Mouse (Mus musculus) lung, postnatal 14 days (tissue): ENCODE data around the gene Kat8.
"Not testable (repeated sequence)": the region's sequence is repeated elsewhere in the genome, so short reads cannot be mapped to it uniquely, and the experiment has no call there.

Source experiments
- DNase-seq: peaks from one replicate; pipeline ENCODE4 v3.0.0; 2021

The Kat8 gene

DNA sequence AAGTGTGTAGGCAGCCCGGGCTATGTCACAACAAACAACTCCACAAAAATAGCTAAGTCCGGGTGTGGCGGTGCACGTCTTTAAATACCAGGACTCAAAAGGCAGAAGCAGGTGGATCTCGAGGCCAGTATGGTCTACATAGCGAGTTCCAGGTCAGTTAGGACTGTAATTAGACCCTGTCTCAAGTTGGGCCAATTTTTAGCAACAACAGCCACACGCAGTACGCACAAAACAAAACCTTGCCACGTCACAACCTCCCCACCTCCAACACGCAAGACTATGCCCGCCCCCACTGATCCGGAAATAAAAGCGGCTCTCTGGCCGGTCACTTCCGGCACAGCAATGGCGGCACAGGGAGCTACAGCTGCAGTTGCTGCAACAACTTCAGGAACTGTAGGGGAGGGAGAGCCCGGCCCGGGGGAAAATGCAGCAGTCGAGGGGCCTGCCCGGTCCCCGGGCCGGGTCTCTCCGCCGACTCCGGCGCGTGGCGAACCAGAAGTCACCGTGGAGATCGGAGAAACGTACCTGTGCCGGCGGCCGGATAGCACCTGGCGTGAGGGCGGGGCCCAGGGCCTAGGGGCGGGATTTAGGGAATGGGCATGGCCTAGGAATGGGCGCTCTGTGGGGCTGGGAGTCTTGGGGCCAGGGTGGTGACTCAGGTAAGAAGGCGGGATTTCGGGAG lies at the start of gene Kat8:
Gene Kat8 (plus strand): TSS at position 327 of the 682 bp plus-strand sequence.
- DNase-seq = peak; percentile 89

DNA sequence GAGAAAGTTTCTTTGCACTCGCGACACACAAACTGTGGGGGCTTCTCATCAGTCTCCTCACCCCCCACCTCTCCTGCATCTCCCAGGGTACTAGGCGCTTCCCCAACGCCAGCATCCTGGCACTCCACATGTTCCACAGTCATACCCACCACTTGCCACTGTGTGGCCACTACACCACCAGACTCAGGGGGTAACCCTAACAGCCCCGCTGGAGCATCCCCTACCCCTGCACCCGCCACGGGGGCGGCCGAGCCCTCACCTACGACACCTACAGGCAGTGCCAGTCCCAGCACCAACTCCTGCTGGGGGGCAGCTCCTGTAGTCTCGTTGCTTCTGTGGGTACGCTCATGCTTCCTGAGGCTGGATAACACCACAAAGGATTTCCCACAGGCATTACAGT lies 45.9 kb upstream of the Kat8 start:
- no peak for DNase-seq

DNA sequence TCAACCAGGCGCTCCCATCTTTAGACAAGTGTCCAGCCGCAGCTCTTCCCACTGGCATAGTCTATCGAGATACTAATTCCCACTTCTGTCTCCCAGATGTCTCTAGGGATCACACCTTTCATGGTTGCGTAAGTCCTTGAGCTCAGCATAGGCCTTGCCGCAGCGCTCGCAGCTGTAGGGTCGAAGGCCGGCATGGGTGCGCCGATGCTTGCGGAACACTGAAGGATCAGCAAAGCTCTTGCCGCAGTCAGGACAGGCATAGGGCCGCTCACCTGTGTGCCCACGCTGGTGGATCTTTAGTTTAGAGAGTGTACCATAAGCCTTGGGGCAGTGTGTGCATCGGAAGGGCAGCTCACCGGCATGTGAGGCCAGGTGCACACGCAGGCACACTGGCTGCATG lies 44.7 kb upstream of the Kat8 start:
- no peak for DNase-seq

DNA sequence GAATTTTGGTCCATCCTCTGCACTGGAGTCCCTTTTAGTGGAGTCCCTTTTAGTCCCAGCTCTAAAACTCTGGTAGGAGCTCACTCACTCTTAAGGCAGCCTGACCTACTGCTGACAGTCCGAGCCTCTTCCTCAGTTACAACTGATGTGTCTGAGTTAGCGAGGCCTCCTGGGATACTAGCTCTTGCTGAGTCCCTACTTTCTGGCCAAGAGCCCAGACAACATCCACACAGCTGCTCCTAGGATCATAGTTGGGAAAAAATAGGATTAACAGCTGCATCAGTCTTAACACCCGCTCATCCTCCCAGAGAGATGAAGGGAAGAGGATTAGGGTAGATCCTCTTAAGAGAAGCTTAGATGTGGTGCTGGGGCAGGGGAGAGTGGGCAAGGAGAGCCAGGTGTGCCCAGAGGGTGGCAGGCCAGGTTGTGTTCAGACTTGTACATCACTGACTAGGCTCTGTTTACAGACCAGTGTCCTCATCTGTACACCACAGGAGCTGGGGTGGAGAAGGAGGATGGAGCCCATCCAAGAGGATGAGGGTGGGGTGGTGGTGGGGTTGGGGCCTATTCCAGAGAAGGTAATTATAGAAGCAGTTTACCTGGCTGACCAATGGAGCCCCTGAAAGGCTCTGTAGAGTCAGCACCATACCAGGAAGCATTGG lies 43.0 kb upstream of the Kat8 start:
- DNase-seq = no peak

DNA sequence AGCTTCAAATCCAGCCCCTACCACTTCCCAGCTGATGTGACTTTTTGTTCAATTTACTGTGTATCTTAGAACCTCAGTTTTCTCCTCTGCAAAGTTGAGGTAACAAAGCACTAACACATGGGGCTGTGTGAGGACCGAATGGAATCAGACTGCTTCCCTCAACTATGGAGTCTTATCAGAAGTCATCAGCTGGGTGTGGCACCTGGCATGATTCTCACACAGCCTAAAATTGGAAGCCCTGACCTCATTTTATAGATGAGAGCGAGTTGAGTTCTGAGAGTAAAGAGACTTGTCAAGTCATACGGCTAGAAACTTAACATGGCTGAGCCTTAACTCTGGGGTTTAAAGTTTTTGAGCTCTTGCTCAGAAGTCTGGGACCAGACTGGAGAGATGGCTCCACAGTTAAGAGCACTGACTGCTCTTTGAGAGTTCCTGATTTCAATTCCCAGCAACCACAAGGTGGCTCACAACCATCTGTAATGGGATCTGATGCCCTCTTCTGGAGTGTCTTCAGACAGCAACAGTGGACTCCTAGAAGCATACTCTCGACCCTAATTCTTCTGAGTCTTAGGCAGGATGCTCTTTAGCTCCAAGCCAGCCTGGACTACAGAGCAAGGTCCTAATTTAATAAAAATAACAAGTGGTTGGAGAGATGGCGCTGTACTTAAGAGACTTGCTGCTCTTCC lies 42.0 kb upstream of the Kat8 start:
- DNase-seq = no peak

DNA sequence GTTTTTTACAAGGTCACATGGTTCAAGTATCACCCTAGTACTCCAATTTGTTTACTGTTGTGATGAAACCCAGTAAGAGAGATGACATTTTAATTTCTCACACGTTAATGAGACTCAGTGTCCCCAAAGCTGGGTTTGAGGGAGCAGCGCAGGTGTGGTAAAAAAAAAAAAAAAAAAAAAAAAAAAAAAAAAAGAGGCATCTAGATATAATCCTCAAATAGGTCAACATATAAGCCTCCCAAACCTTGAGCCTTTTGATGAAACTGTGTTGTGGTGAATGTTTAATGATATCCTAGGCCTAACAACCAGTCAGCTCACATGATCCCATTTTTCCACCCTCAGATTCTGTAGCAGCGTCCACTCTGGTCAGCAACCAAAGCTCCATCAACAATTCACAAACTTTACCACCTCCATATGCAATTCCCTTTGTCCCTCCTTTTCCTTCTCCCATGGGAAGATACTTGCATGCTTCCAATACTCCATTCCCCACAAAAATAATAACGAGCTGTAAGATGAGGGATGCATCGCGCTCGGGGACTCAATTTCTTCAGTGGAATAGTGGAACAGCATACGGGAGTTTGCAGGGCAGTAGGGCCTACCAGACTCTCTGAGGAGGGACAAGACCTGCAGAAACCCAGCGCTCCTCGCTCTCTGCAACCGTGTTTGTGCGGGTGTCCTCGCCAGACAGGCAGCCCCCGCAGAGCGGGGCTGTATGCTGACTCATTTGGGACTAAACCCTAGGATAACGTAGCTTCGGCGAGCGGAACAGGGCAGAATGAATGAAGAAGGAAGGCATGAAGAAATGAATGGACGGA lies 37.3 kb upstream of the Kat8 start:
- no peak for DNase-seq

DNA sequence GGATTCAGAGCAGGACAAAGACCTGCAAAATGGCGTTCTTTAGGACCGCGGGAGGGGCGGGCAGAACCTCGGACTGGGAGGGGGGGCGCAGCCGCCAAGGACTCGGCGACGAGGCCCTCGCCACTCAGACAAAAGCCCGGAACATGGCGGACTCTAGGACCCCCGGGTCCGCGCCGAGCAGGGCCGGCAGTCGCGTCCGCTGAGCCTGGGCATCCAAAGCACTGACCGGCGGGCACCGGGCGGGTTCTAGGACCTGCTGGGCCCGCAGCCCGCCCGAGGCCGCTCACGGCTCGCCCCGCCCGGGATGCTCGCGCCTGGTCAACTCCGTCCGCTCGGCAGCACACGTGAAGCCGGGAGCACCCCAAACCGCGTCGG lies 36.7 kb upstream of the Kat8 start:
- DNase-seq = peak; percentile 90

DNA sequence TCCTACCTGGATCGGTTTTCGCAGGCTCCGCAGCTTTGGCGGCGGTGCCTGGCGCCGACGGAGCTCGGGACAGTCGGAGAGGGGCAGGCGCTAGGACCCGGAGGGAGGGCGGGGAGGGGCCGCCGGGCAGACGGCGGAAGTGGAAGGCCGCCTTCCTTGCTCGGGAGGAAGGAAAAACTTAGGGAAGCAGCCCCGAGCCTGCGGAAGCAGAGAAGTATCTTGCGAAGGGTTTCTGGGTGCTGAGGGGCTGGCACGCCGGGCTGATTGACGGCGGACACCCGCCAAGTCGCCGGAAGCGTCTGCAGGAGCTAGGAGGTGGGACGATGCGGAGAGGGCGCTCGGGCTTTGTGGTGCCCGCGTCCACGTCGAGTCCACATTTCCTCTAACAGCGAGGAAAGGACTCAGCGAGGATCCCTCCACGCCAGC lies 36.3 kb upstream of the Kat8 start, which contains the start of gene Zfp646:
Gene Zfp646 (plus strand): TSS at position 181 of the 426 bp plus-strand sequence.
- DNase-seq = peak; percentile 75

DNA sequence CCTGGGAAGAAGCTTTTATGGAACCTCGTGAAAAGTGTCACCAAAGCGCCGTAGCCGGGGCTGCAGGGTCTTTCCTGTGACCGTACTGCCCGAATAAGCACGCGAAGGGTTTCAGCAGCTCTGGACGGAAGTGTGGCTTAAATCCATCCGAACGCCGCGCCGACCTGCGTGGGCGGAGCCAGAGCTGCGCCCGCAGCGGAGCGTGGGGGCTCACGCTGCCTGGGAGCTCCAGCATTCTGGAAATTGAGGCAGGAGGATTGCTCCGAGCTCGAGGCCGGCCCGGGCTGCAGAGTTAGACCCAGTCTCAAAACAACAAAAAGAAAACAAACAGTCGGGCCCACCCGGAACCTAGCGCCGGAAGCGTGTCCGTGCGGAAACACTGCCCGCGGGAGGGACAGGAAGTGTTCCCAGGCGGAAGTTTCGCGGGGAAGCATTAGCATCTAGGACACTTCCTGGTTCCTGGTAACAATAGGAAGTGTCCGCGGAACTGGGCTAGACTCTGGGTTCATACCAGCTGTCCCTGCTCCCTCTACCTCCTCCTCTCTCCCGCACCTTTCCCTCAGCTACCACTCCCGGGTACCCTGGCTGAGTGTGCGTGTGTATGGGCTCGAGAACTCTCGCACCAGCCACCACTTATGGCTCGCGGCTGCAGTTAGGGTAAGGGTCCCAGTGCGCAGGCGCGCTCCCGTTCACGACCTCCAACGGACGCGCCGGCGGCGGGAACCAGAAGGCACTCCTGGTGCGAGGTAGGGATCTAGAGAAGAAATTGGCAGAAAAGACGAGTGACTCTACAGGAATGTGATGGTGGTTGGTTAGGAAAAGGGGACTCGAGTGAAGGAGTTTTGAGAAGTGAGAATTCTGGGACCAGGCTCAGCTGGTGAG lies 35.6 kb upstream of the Kat8 start, which contains the start of gene Zfp668:
Gene Zfp668 (minus strand): TSS at position 362 of the 882 bp plus-strand sequence.
- peak; percentile 92 for DNase-seq

DNA sequence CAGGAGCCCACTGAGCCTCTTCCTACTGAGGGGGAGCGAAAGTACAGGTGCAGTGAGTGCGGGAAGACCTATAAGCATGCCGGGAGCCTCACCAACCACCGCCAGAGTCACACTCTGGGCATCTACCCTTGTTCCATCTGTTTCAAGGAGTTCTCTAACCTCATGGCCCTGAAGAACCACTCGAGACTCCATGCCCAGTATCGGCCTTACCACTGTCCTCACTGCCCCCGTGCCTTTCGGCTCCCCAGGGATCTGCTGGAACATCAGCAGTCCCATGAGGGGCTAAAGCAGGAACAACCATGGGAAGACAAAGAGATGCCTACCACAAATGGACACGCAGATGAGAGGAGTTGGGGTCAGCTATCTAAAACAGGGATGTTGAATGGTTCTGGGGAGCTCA lies 33.0 kb upstream of the Kat8 start:
- DNase-seq = no peak

DNA sequence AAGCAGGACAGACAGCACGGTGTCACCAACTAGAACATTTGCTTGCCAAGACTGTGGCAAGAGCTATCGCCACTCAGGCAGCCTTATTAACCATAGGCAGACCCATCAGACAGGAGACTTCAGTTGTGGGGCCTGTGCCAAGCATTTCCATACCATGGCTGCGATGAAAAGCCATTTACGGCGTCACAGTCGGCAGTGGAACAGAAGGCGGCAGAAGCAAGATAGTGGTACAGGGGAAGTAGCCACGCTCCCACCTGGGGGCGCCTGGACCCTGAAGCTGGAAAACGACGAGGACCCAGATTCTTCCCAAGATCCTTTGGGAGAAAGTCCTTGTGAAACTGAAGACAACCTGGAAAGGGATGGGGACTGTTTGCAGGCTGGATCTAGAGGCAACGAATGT lies 31.9 kb upstream of the Kat8 start:
- no peak for DNase-seq

DNA sequence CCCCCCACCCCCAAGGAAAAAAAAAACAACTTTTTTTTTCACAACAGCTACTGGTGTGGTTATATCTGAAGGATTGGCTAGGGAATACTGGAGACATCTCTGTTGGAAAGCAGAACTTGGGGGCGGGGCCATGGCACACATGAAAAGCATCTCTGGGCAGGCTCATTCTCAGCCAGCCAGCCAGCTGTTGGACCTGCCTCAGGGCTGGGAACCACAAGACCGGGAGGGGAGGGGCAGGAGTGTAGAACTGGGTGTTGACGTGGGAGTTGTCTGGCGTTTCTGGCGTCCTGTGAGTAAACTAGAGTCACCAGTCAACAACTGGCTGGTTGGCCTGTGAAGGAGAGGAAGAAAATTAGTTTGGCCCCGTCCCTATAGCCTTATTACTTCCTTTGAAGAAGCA lies 26.4 kb upstream of the Kat8 start:
- DNase-seq = peak; percentile 63

DNA sequence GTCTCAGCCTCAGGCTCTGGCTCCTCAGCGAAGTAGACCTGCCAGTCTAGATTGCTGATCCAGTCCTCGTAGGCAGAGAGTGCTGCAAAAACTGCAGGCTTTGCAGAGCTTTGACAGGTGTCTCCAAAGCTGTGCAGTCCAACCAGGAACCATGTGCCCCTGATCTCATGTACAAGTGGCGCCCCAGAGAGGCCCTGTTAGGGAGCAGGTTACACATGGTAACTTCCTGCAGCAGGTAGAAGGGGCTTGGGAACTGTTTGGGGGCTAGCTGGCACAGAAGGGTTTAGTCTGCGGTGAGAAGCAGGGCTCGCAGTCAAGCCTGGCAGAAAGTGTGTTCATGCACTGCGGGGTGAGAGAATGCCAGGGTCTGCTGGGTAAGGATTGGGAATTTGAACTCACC lies 25.8 kb upstream of the Kat8 start:
- no peak for DNase-seq

DNA sequence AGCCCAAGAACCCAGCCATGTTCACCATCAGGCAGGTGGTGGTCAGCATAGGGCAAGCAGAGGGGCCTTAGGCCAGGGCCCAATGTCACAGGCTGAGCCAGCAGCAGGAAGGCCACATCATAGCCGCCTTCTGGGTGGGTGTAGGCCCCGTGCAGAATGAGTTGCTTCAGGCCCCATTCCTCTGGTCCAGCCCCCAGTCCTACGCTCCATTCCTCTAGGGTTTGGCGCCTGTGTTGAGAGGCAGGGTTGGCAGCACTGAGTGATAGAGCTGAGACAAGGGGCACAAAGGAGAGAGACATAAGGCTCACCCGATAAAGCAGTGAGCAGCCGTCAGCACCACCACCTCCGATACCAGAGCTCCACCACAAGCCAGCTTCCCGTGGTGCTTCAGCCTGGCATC lies 25.1 kb upstream of the Kat8 start:
- DNase-seq = no peak

DNA sequence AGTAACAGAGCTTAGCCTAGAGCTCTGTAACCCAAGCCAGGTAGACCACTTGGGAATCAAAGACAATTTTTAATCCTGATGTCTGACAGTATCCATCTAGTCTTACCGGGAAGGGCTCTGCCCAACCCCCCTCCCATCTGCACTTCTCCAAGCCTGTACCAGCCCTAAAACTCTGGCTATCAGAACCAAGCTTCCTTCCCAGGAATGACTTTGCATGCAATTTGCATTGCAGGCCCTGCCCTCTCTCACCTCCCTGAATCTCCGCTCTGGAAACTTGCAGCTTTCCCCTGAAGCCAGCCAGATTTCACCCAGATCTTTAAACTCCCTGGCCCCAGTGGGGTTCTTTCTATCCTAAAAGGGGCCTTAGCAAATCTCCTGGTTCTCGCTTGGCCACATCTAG lies 24.5 kb upstream of the Kat8 start:
- no peak for DNase-seq

DNA sequence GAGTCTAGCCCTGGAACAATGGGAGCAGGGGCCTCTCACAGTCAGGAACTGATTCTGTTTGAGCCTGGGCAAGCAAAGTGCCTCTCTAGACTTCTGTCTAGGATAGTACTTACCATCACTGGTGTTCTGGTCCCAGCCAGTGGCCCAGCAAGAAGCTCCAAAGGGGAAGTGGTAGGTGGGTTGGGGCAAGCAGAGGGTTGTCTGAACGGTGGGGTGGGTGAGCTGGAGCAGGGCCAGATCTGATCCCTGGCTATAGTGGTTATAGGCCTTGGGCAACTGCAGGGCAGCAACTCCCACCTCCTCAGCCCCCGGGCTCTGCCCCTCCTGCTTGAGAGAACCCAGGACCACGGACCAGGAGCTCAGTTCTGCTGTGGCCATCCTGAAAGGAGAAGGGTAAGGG lies 23.5 kb upstream of the Kat8 start:
- no peak for DNase-seq

DNA sequence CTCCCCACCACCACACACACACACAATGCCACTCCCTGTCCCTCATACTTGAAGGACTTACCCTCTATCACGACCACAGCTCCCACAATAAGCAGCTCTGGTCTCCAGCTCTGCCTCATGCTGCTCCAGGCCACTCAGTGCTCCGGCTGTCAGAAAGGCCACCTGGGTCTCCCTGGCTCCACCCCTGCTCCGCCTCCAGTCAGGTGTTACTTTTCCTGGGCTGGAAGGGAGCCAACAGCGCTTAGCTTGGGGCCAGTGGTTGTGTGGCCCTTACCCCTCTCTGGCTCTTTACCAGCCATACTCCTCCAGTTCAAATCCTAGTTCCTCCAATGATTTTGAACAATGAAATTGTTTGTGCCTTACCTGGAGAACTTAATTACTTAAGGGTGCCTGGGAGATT lies 21.5 kb upstream of the Kat8 start, which contains the start of gene Prss53:
Gene Prss53 (minus strand): TSS at position 173 of the 400 bp plus-strand sequence.
- peak; percentile 37 for DNase-seq

DNA sequence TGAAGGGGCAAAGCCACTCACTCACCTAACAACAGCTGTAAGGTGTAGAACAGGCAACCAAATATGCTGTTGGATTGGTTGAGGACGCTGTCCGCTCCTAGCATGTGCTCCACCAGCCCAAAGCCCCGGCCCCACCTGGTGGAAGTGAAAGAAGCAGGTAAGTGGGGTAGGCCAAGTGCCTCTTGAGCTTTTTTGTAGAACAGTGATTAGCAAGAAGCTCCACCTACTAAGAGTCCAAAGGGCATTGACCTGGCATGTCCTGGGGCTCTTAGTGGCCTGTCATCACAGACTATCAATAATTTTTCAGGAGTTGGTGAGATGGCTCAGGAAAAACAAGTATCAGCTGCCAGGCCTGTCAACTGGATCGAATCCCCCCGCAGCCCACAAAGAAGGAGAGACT lies 17.8 kb upstream of the Kat8 start:
- no peak for DNase-seq

DNA sequence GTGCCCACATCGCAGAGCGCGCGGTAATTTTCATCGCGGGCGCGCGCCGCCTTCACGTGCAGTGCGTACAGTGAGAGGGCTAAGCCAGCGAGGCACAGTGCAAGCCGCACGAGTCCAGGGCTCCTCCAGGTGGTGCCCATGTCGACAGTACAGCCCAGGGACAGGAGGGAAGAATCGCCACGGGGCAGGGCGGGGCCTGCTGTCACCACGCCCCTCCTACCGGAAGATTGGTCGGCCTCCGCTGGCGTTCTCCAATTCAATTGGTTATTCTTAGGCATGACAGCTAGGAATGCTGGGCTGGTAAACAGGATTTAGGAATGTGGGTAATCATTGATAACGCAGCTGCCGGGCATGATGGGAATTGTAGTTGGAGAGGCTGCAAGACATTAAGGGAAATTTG lies 16.9 kb upstream of the Kat8 start, which contains the start of the genes Gm21974 and Vkorc1:
Gene Gm21974 (minus strand): TSS at position 13 of the 400 bp plus-strand sequence.
Gene Vkorc1 (minus strand): TSS at position 176 of the 400 bp plus-strand sequence.
- peak; percentile 95 for DNase-seq

DNA sequence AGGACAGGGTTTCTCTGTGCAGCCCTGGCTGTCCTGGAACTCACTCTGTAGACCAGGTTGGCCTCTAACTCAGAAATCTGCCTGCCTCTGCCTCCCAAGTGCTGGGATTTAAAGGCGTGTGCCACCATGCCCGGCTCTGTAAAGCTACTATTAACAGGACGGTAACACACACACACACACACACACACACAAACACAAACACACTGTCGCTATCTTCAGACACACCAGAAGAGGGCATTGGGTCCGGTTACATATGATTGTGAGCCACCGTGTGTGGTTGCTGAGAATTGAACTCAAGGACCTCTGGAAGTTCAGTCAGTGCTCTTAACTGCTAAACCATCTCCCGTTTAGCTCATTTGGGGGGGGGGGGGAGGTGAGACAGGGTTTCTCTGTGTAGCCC lies 16.4 kb upstream of the Kat8 start:
- not testable (repeated sequence) for DNase-seq

DNA sequence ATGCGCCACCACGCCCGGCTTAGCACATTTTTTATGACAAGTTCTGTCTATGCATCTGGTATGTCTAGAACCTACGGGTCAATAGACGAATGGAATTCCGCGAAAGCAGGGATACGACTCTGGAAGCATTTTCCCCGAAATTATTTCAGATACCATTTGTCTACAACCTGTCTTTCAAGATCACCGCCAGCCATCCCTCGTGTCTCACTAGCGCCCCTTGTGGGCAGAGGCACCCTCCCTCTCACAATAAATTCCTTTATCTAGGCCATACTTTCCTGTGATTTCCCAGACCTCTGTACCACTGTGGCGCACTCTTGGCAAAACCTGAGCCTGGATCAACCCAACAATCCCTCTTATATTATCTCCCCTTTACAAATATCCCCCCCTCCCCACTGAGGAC lies 15.9 kb upstream of the Kat8 start:
- DNase-seq = peak; percentile 79

DNA sequence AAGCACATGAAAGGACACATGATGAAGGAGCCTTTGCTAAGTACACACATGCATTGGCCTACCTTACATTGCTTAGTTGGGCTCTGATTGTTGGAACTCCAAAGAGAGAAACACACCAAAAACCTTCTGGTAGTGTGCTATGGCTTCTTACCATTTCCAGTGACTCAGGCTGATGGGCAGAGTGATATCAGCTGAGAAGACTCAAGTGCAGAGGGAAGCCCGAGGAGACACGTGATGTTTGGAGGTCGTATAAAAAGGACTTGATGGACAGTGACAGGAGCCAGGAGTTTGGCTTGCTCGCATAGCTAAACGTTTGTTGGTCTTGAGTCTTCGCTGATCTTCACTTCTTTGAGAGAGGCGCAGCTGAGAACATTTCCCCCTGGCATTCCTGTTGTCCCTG lies 14.8 kb upstream of the Kat8 start:
- DNase-seq = no peak
